ENCODE assay signal across 16 mouse cellular contexts in the genomic region with DNA sequence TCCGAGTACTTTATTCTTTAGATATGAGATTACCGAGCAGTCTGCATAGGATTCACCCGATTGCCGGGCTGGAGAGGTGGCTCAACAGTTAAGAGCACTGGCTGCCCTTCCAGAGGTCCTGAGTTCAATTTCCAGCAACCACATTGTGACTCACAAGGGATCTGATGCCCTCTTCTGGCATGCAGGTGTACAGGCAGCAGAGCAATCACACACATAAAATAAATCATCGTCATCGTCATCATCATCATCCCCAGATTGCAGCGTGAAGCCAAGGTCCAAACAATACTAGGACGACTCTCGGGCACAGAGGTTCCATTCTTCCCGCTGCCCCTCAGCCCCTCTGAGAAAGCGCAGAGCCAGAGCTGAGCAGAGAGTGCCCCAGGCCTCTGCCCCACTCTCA. TPM values are rescaled to one million over a fixed set of nuclear protein-coding genes. Genes with fewer than 3 reads are reported as not detected.
DNase-seq lines count a peak whose midpoint lies in the region; ATAC-seq and TF ChIP-seq lines count a peak whose summit lies in the region.
"Had no signal": no experiment of that assay in that cellular context is flagged by ENCODE, and none has a peak within 500 bp of the region (broad histone marks: within the 10 kb centered on the region; RNA-seq: fewer than 3 reads in every experiment).

No protein-coding gene starts in this region.

- no peaks in the 10 kb centered on the region for H3K27me3 ChIP-seq in embryonic facial prominence, embryonic 11.5 days (ENCODE audit: control insufficient read depth, insufficient read depth, low read length)
- H3K27me3 ChIP-seq in embryonic facial prominence, embryonic 10.5 days (replicated peaks; ENCODE audit: low read depth, poor library complexity, severe bottlenecking) = peaks cover 8% of the 10 kb centered on the region; the same call in 1 of the 2 replicates
- no peaks in the 10 kb centered on the region for H3K27me3 ChIP-seq in kidney, postnatal 0 days (ENCODE audit: insufficient read depth, low read length)
- H3K27me3 ChIP-seq: hindbrain, embryonic 15.5 days had no signal

- H3K9me3 ChIP-seq in embryonic facial prominence, embryonic 11.5 days (replicated peaks; ENCODE audit: control insufficient read depth, low read length) = no peaks in the 10 kb centered on the region
- no peaks in the 10 kb centered on the region for H3K9me3 ChIP-seq in embryonic facial prominence, embryonic 10.5 days
- H3K9me3 ChIP-seq in kidney, postnatal 0 days (replicated peaks; ENCODE audit: low read length) = no peaks in the 10 kb centered on the region
- H3K9me3 ChIP-seq: hindbrain, embryonic 15.5 days; liver, embryonic 15.5 days had no signal

- peak; percentile 14 for DNase-seq in embryonic facial prominence, embryonic 11.5 days (ENCODE audit: low spot score)
- no peak for DNase-seq in embryonic facial prominence, embryonic 10.5 days (ENCODE audit: low spot score)
- DNase-seq in kidney, postnatal 0 days (ENCODE audit: low spot score) = no peak
- no peak for DNase-seq in kidney, postnatal 4 days
- DNase-seq in 3134 (ENCODE audit: extremely low read depth, insufficient read length, low spot score) = peak; percentile 32
- no peak for DNase-seq in brain, embryonic 14.5 days (ENCODE audit: low read depth)
- DNase-seq in adrenal gland, postnatal 14 days = no peak
- no peak for DNase-seq in gastrocnemius, adult 18-20 months (ENCODE audit: low spot score)
- DNase-seq: cerebellum, adult 18-20 months; kidney, postnatal 14 days; right cerebral cortex, adult 18-20 months; thymus, adult 18-20 months had no signal

- TF ChIP-seq CTCF in kidney, postnatal 0 days (IDR thresholded peaks at IDR 0.05; ENCODE audit: low read depth) = peak; percentile 67
- peak; percentile 39; the same call in 1 of the 2 replicates for TF ChIP-seq CTCF in brain, embryonic 14.5 days (IDR thresholded peaks at IDR 0.05; ENCODE audit: borderline replicate concordance, extremely low read depth, insufficient read depth, insufficient read length)

- H3K36me3 ChIP-seq in embryonic facial prominence, embryonic 11.5 days (replicated peaks; ENCODE audit: control insufficient read depth, insufficient read depth, low read depth, low read length) = no peaks in the 10 kb centered on the region
- no peaks in the 10 kb centered on the region for H3K36me3 ChIP-seq in embryonic facial prominence, embryonic 10.5 days (replicated peaks)
- H3K36me3 ChIP-seq in kidney, postnatal 0 days (ENCODE audit: insufficient read depth, low read length) = no peaks in the 10 kb centered on the region
- H3K36me3 ChIP-seq: hindbrain, embryonic 15.5 days; liver, embryonic 15.5 days had no signal

- H3K4me1 ChIP-seq in embryonic facial prominence, embryonic 11.5 days (ENCODE audit: control insufficient read depth, insufficient read depth, low read length) = no peaks in the 10 kb centered on the region
- peaks cover 23% of the 10 kb centered on the region for H3K4me1 ChIP-seq in embryonic facial prominence, embryonic 10.5 days
- H3K4me1 ChIP-seq in kidney, postnatal 0 days (replicated peaks; ENCODE audit: insufficient read depth, low read length) = no peaks in the 10 kb centered on the region
- H3K4me1 ChIP-seq: liver, embryonic 15.5 days had no signal

- TF ChIP-seq POLR2A in brain, embryonic 14.5 days (IDR thresholded peaks at IDR 0.05; ENCODE audit: borderline replicate concordance, extremely low read depth, insufficient read depth, insufficient read length, poor library complexity, severe bottlenecking) = no peak

- H3K9ac ChIP-seq in embryonic facial prominence, embryonic 11.5 days (replicated peaks; ENCODE audit: low read length) = no peak overlapping the region
- H3K9ac ChIP-seq in kidney, postnatal 0 days (ENCODE audit: low read depth, low read length) = no peak overlapping the region
- H3K9ac ChIP-seq: hindbrain, embryonic 15.5 days; liver, embryonic 15.5 days had no signal

- no peak overlapping the region for H3K27ac ChIP-seq in embryonic facial prominence, embryonic 11.5 days (replicated peaks; ENCODE audit: low read depth, low read length)
- H3K27ac ChIP-seq in embryonic facial prominence, embryonic 10.5 days (replicated peaks) = no peak overlapping the region
- H3K27ac ChIP-seq in kidney, postnatal 0 days = no peak overlapping the region
- H3K27ac ChIP-seq: hindbrain, embryonic 15.5 days; liver, embryonic 15.5 days had no signal

- WGBS in embryonic facial prominence, embryonic 11.5 days = 58% methylated on average over 11 of the region's 11 CpGs
- 56% methylated on average over 11 of the region's 11 CpGs for WGBS in embryonic facial prominence, embryonic 10.5 days
- 65% methylated on average over 11 of the region's 11 CpGs for WGBS in kidney, postnatal 0 days

- H3K4me3 ChIP-seq in embryonic facial prominence, embryonic 11.5 days (ENCODE audit: low read depth, low read length) = no peak overlapping the region
- H3K4me3 ChIP-seq in embryonic facial prominence, embryonic 10.5 days = no peak overlapping the region
- H3K4me3 ChIP-seq in kidney, postnatal 0 days (replicated peaks; ENCODE audit: low read depth, low read length) = no peak overlapping the region
- H3K4me3 ChIP-seq: hindbrain, embryonic 15.5 days; liver, embryonic 15.5 days; megakaryocyte, embryonic 14.5 days had no signal

- no peak overlapping the region for H3K4me2 ChIP-seq in embryonic facial prominence, embryonic 11.5 days (ENCODE audit: low read depth, low read length)
- H3K4me2 ChIP-seq in kidney, postnatal 0 days (ENCODE audit: low read length) = no peak overlapping the region
- H3K4me2 ChIP-seq: heart, embryonic 11.5 days; hindbrain, embryonic 15.5 days; liver, embryonic 15.5 days had no signal

- no peak for ATAC-seq in embryonic facial prominence, embryonic 11.5 days (replicated peaks; ENCODE audit: insufficient number of reproducible peaks, low FRiP score, low TSS enrichment, low read depth)
- no peak for ATAC-seq in kidney, postnatal 0 days (replicated peaks; ENCODE audit: low FRiP score, low read depth)

RNA-seq across cellular contexts. Expression of a gene that starts 51.9 kb away (rescaled TPM):
- not detected in 2 replicates for polyA plus RNA-seq in embryonic facial prominence, embryonic 11.5 days (2014; fragmentation: Nextera tagmentation; extraction: Ambion mirVana)
- polyA plus RNA-seq in embryonic facial prominence, embryonic 10.5 days (2016; fragmentation: Nextera tagmentation; extraction: Ambion mirVana) = not detected in 2 replicates
- not detected in 2 replicates for polyA plus RNA-seq in kidney, postnatal 0 days (2015; fragmentation: Nextera tagmentation; extraction: Ambion mirVana)
- 0.03 and 0.04 TPM in 2 replicates for polyA plus RNA-seq in brain, embryonic 14.5 days (2012; rRNA removed)
- total RNA-seq in adrenal gland, postnatal 14 days (2021) = not detected in 2 replicates
- not detected for total RNA-seq in gastrocnemius, adult 18-20 months (2021)
- polyA plus RNA-seq: heart, embryonic 11.5 days; hindbrain, embryonic 15.5 days; liver, embryonic 15.5 days had no signal

Comparison
In these comparisons a context has a peak if more than half of its experiments do, and no peak if none do; other contexts are left out.
1. DNase-seq: peak in embryonic facial prominence, embryonic 11.5 days (single experiment) and 3134 (single experiment); none in embryonic facial prominence, embryonic 10.5 days (single experiment), kidney, postnatal 0 days (single experiment), kidney, postnatal 4 days (0 of 2), brain, embryonic 14.5 days (single experiment), adrenal gland, postnatal 14 days (single experiment) and gastrocnemius, adult 18-20 months (single experiment).